Mouse (Mus musculus): ENCODE results near the gene Uggt2.

The Uggt2 gene

DNA sequence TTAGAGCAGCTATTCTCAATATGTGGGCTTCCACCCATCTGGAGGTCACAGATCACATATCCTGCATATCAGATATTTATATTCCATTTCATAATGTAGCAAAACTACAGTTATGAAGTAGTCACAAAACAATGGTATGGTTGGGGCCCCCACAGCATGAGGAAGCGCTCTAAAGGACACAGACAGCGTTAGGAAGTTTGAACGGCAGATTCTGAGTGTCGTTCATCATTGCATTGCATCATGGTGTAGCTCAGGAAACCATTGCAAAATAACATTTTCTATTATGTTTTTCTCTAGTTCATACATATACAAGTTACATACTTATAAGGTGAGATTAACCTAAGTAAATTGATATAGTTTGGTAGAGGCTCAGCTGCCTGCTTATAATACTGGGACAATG is 42.2 kb downstream of the Uggt2 start:
- TF ChIP-seq GATA4 (IDR thresholded peaks at IDR 0.05; ENCODE audit: insufficient replicate concordance, low read length) = no peak

DNA sequence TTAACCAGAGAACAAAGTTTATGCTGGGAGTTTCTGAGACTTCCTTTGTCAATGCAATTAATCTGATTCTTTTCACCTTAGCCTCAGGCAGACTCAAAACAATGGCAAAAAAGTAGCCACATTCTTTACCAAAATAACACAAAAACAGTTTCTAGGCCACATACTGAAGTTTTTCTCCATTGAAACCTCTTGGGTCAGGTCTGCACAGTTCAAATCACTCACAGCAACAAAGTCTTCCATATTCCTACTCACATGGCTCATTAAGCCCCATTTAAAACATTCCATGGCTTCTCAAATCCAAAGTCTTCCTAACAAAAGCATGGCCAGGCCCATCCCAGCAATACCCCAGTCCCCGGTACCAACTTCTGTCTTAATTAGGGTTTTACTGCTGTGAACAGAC is 46.3 kb downstream of the Uggt2 start:
- no peak for TF ChIP-seq GATA4 (IDR thresholded peaks at IDR 0.05; ENCODE audit: insufficient replicate concordance, low read length)

DNA sequence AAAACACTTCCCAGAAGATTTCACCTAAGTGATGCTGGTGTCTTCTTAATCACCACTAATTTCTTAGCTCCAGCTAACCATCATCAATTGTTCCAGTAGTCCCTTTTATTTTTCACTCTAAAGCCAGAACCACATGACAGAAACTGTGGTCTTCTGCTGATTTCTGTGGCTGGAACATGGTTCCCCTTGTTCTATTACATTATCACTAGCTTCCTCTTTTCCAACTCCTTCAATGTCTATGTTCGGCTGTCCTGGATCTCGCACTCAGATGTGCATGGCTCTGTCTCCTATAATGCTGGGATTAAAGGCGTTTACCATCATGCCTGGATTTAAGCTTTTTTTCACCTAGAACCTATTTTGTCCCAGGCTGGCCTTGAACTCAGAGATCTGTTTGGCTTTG is 46.9 kb downstream of the Uggt2 start:
- TF ChIP-seq GATA4 (IDR thresholded peaks at IDR 0.05; ENCODE audit: insufficient replicate concordance, low read length) = no peak

DNA sequence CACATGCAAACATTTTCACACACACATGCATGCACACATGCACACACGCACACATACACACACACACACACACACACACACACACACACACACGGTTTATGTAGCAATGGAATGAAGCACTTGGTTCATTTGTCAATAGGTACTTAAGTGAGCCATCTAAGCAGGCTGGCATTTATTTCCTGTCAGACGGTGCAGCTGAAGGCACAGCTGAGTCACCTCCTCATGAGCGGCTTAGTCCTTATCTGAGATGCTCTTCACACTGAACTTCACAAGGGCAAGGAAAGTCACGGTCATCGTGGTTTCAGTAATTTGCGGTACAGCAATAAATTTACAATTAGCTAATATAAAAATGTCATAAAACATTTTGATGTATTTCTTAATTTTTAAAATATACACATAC is 55.5 kb downstream of the Uggt2 start:
- TF ChIP-seq GATA4 (IDR thresholded peaks at IDR 0.05; ENCODE audit: insufficient replicate concordance, low read length) = no peak

DNA sequence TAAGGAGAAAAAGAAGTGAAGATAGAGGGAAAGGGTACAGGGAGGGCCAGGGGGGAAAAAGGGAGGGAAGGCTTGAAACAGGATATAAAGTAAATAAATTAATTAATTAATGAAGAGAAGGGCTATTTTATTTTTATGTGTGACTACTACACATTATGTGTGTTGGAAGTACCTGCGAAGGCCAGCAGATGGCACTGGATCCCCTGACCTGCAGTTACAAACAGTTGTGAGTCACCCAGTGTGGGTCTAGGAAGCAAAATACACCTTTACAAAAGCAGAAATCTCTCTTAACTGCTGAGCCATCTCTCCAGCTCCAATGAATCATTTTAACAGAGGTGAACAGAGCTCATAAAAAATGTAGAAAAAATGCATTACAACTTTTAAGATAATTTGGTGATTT is 59.0 kb downstream of the Uggt2 start:
- TF ChIP-seq GATA4 (IDR thresholded peaks at IDR 0.05; ENCODE audit: insufficient replicate concordance, low read length) = no peak

DNA sequence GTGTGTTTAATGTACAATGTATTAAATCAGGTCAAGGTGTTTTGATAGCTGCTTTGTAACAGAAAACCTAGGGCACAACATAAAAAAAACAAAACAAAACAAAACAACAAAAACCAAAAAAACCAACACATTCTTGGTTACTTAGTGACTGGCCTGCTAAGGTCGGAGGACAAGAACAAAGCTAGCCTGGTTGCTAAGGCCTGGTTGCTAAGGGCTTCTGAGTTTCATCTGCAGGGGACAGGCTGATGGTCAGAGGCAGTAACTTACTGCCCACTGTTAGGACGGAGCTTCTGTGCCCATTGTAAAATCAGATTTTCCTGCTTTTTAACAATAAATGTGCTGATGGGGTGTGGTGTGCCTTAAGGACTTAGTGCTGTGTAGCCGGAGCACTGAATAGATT is 61.5 kb downstream of the Uggt2 start:
- no peak for TF ChIP-seq GATA4 (IDR thresholded peaks at IDR 0.05; ENCODE audit: insufficient replicate concordance, low read length)

DNA sequence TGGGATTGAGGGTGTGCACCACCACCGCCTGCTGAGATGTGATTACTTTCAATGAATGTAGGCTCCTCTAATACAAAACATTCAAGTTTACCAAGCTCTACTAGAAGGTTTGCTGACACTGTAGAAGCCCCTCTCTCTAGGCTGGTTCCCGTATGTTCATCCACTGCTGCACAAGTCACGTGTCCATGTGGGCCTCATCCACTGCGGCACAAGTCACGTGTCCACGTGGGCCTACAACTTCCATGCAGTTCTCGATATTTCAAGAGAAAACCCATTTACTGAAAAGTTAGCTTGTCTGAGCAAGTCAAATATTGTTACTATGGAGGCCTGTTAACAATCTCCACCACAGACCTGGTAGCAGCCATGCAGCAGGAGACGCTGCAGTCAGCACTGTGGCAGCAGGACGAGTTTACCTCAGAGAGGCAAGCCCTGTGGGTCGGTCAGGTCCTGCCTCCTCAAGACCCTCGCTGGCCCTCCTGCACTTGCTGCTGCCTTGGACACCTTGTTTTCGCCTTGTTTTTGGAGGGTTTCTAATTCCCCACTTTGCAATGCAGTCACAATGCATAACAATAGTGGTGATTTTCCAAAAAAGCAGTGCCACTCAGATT is 62.0 kb downstream of the Uggt2 start:
- no peak for TF ChIP-seq GATA4 (IDR thresholded peaks at IDR 0.05; ENCODE audit: insufficient replicate concordance, low read length)

DNA sequence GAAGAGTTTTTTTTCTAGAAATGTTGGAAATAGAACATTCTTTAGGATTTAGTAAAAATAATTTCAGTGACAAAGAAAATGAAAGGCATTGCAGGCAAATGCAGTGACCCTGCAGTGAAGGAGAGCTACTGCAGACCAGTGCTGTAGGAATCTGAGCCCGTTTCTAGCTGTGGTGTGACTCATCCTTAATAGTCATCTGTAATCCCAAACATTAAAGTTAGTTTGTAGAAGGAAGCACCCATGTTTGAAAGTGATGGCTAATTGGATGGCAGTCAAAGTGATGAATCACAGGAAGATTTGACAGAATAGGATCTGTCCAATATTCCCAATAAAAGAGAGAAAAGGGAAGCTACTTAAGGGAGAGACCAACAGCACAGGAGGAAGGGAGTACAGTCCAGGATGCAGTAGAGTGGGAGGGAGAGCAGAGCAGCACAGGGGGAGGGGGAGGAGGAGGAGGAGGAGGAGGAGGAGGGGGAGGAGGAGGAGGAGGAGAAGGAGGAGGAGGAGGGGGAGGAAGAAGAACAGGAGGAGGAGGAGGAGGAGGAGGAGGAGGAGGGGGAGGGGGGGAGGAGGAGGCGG is 71.5 kb downstream of the Uggt2 start:
- no peak for TF ChIP-seq GATA4 (IDR thresholded peaks at IDR 0.05; ENCODE audit: insufficient replicate concordance, low read length)

DNA sequence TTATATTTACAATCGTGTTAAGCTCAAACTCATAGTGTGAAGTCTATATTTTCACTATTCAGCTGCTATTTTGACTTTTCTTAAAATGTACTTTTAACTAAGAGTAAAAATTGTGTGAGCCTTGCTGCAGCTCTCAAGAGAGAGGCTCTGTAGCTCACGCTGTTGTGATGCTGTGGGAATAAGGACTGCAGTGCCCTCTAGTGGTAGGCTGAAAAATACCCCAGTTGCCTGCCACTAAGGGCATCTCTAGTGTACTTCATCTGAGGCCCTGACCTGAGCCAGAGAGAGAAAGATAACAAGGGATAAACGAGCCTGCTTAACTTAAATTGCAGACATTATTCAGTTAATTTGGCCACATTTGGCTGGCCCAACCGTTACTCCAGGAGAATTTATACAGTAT is 72.1 kb downstream of the Uggt2 start:
- no peak for TF ChIP-seq GATA4 (IDR thresholded peaks at IDR 0.05; ENCODE audit: insufficient replicate concordance, low read length)

DNA sequence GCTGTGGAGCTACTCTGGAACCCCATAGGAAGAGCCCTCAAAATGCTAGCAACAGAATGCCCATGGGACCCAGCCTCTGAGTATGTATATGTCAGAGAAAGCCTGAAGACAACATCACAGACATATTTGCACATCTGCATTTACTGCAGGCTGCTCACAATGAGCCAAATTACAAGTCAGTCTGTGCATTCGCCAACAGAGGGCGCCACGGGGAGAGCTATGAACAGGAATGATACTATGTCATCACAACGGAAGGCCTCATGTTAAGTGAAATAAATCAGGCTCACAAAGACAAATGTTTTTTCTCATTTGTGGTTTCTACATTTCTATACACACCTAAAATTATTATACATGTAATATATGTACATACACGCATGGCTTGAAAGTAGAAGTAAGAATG is 73.3 kb downstream of the Uggt2 start:
- no peak for TF ChIP-seq GATA4 (IDR thresholded peaks at IDR 0.05; ENCODE audit: insufficient replicate concordance, low read length)

DNA sequence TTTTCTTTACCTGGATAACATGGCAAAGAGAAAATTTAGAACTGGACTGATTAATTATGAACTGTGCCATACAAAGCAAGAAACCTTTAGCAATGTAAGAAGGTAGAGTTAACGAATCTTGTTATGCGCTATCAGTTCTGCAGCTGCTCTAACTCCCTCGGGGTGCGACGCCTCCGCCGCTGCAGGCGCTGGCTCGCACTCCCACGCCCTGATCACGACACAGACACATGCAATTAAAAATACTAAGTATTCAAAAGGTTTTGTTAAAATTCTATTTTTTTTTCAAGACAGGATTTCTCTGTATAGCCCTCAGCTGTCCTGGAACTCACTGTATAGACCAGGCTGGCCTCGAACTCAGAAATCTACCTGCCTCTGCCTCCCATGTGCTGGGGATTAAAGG is 85.7 kb downstream of the Uggt2 start:
- no peak for TF ChIP-seq GATA4 (IDR thresholded peaks at IDR 0.05; ENCODE audit: insufficient replicate concordance, low read length)

DNA sequence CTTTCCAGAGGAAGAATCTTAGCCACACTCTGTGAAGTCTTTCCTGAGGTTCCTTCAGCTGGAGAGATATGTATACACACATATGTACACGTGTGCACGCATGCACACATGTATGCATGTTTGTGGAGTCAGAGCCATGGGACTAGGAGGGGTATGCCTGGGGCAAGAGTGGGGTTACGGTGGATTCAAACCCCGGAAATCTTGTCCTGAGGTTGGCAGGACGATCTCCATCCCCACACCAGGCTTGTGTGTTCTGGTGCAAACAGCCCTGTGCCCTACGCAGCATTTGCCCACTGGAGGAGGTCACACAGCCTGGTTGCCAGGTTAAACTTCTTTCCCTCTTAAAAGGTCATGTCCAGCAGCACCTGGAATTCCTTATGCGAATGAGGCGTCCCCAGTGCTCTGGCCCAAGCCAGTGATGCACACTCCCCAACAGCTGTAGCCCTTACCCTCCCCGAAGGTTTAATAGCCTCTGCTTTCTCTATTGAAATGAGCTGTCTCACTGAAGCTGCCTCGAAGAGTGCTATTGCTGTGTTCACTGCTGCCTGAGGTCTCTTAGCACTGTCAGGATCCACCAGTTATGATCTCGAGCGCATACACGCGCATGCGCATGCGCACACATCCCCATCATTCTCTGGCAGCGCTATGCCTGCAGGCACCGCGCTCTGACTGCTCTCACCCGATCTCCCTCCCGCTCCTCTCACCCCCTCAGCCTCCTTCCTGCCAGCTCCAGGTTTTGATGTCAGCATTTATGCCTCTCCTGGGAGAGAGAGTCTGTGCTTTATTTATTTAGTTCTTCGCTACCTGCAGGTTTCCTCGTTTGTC is 86.4 kb downstream of the Uggt2 start:
- no peak for TF ChIP-seq GATA4 (IDR thresholded peaks at IDR 0.05; ENCODE audit: insufficient replicate concordance, low read length)

DNA sequence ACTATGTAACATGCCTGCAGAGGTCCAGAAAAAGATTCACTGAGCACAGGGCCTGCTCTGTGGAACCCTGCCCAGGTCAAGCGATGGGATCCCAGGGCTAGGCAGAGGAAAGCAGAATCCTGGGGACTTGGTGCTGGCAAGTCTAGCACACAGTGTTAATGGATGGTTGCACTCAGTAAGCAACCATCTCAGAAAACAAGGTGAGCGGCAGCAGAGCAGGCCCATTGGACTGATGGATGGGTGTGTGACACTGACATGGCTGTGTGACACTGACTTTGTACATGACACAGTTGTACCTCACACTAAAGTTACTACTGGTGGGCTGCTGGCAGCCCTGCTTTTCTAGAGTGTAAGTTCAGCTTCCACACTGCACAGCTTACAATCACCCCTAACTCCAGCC is 89.7 kb downstream of the Uggt2 start:
- no peak for TF ChIP-seq GATA4 (IDR thresholded peaks at IDR 0.05; ENCODE audit: insufficient replicate concordance, low read length)

DNA sequence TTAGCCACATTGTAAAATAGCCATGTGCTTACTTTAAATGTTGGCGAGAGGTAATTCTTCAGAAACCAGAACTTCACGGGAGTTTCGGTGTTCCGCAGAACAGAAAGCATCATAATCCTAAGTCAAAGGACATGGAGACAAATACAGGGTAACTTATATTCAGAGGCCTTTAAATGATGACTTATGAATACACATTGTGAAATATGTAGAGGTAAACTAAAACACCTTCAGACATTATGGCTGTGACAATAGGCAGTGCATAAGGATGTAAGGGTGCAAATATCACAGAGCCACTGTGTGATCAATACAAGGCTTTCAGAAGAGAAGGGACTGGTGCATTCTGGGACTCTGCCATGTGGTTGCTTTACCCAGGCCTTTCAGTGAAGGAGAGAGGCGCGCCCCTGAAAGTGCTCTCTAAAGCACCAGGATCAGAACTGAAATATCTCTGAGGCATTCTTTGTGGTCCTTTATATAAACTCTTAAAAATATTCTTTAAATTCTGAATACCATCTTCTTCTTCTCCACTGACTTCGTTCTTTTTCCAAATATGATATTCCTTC is 91.1 kb downstream of the Uggt2 start:
- TF ChIP-seq GATA4 (IDR thresholded peaks at IDR 0.05; ENCODE audit: insufficient replicate concordance, low read length) = no peak

DNA sequence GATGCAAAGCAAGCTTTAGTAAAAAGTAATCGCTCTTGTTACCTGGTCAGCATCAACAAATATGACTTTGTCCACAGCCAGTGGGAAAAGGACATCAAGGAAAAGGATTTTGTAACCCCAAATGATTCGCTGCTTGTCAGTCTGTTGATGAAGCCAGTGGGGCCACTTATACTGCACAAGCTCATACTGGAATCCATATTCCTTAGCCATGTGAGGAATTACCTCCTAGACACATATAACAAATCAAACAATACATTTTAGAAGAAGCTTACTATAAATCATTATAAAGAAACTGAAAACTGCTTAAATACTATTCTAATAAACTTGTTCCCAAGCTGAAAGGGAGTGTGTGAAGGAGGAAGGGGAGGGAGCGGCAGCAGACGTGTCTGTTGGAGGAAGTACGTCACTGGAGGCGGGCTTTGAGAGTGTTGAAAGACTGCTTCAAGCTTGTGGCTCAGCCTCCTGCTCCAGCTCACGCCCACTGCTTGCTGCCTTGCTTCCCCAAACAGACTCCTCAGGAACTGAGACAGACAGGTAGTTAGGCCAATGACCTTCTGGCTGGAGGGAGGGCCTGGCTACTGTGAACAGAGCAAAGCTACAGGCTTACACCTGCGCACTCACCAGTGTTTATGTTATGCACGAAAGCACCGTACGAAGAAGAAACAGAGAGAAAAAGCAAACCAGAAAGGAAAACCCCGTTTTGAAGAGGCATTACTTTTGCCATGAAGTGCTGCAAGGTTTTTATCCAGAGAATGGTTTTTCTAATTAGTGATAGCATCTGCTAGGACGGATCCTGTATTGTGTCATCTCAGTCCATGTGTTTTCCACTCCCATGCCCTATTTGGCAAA is 91.9 kb downstream of the Uggt2 start:
- no peak for TF ChIP-seq GATA4 (IDR thresholded peaks at IDR 0.05; ENCODE audit: insufficient replicate concordance, low read length)

Data from liver, adult (tissue).